16 mouse cellular contexts compared by ENCODE assay signal in the genomic region with DNA sequence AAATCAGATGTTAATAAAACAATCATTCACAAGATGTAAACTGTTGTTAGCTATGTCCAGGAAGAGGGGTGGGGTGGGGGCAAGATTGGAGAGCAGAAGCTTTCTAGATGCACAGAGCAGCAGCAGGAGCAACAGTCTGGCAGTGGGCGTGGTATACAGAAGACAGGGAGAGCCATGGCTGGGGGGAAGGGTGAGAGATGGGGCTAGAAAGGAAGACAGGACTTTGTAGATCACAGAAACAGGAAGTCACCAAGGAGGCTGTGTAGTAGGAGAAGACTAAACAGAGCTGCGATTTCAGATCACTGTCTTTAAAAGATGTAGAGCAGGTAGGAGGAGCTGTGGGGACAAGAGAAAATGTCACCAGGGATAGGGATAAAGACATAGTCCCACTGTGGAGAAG. TPM values are rescaled to one million over a fixed set of nuclear protein-coding genes. Genes with fewer than 3 reads are reported as not detected.
"Had no signal": no experiment of that assay in that cellular context is flagged by ENCODE, and none has a peak within 500 bp of the region (broad histone marks: within the 10 kb centered on the region; RNA-seq: fewer than 3 reads in every experiment).

No protein-coding gene starts in this region.

- DNase-seq: kidney, adult 18-20 months; kidney, postnatal 10 days; kidney, postnatal 4 days; lung, embryonic 14.5 days; lung, postnatal 10 days; lung, postnatal 4 days; midbrain, embryonic 14.5 days; retina, postnatal 1 day; right cerebral cortex, postnatal 4 days; spleen, adult 18-20 months; thymus, adult 2 months had no signal

- ATAC-seq: liver, embryonic 12.5 days had no signal

RNA-seq across cellular contexts. Expression of gene Gjd2, which starts 18.8 kb away (rescaled TPM):
- polyA plus RNA-seq: kidney, embryonic 14.5 days; limb, embryonic 10.5 days; liver, embryonic 16.5 days; lung, embryonic 14.5 days; myocyte had no signal
